Mouse (Mus musculus): Measurements from ENCODE around the gene Fam107b. TPM values are rescaled to one million over a fixed set of nuclear protein-coding genes. Genes with fewer than 3 reads are reported as not detected.
"Not testable (repeated sequence)": the region's sequence is repeated elsewhere in the genome, so short reads cannot be mapped to it uniquely, and the experiment has no call there.

Gene Fam107b
- polyA plus RNA-seq, 1 experiment from 2014 or later = 41.2 TPM

DNA sequence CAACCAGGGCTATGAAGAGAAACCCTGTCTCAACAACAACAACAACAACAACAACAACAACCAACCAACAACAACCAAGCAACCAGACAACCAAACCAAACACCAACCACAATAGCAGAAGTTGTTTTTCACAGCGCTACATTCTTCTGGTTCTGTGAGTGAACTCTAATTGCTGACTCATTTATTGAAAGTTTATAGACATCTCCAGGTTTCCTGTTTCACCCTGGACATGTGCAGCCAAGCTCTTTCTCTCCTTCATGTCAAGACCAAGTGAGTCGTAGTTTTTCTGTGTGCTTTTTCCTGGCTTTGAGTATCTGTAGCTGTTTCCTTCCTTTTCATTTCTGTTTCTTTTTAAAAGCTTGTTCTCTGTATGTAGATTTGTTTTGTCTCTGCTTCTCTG lies 133.5 kb downstream of the Fam107b start:
- H3K27me3 ChIP-seq (ENCODE audit: insufficient read depth, low read length) = no peaks in the 10 kb centered on the region
- no peak for DNase-seq
- no peaks in the 10 kb centered on the region for H3K36me3 ChIP-seq (ENCODE audit: insufficient read depth)
- H3K9me3 ChIP-seq (ENCODE audit: low read depth, low read length) = no peaks in the 10 kb centered on the region
- no peak overlapping the region for H3K4me3 ChIP-seq (ENCODE audit: low read depth, low read length)
- 72% methylated on average over 2 of the region's 2 CpGs for WGBS
- no peak overlapping the region for H3K9ac ChIP-seq
- H3K4me2 ChIP-seq = no peak overlapping the region
- ATAC-seq (ENCODE audit: insufficient read depth) = no peak
- no peak for TF ChIP-seq CTCF (IDR thresholded peaks at IDR 0.05; ENCODE audit: low read depth)
- H3K4me1 ChIP-seq (ENCODE audit: insufficient read depth) = no peaks in the 10 kb centered on the region
- H3K27ac ChIP-seq (ENCODE audit: low read depth) = no peak overlapping the region

DNA sequence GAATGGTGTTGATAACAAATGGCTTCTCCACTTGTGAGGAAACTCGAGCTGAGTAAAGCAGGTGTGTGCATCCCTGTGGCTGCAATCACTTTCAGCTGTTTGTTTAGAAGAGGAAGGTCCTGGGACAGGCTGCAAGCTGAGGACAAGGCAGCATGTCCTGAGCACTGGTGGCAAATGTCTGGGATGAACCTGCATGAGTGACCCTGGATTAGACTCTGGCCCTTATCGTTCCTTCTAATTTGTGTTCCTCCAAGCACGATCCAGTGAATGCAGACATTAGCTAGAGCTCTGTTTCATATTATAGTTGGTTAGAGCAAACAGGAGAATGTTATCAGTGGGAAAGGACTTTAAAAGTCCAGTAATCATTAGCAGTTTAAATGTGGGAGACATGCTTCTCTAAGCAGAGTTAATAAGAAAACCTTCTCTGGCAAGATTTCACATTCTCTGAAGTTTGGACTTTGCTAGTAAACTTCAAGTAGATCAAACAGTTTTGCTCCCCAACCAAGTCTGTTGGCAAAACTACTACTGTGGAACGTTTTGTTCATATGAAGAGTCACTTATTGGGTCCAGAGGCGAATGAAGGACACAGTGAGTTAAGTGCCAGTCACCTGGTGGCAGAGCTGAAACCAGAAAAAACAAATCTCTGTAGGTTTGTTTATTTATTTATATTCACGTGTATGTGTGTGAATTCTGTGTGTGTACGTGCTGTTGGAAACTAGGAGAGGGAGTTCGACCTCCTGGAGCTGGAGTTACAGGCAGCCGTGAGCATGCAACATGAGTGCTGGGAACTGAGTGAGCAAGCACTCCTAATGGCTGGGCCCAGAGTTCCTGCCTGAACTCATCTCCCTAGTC lies 134.2 kb downstream of the Fam107b start:
- Histone ChIP-seq H3K27ac (ENCODE audit: low read depth) (no peak overlapping the region), H3K4me3 (ENCODE audit: low read depth, low read length) (no peak overlapping the region), H3K4me2 (no peak overlapping the region), H3K27me3 (ENCODE audit: insufficient read depth, low read length) (no peaks in the 10 kb centered on the region), H3K9ac (no peak overlapping the region), H3K36me3 (ENCODE audit: insufficient read depth) (no peaks in the 10 kb centered on the region), H3K4me1 (ENCODE audit: insufficient read depth) (no peaks in the 10 kb centered on the region), H3K9me3 (ENCODE audit: low read depth, low read length) (no peaks in the 10 kb centered on the region)
- TF ChIP-seq CTCF (IDR thresholded peaks at IDR 0.05; ENCODE audit: low read depth) = no peak
- WGBS = 52% methylated on average over 9 of the region's 9 CpGs
- ATAC-seq (ENCODE audit: insufficient read depth) (no peak), DNase-seq (no peak)

DNA sequence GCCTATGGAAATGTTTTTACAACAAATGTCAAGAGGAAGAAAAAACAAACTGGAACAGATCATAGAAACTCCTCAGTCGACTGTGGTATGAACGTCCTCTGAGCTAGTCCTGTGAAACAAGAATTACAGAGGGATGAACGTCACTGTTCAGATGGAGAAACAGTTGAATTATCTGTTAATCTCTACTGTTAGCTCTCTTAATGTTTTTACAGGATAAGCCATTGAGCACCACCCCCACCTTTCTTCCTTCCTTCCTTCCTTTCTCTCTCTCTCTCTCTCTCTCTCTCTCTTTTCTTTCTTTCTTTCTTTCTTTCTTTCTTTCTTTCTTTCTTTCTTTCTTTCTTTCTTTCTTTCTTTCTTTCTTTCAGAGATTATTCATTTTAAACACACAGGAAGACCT lies 135.0 kb downstream of the Fam107b start:
- ATAC-seq (ENCODE audit: insufficient read depth); H3K27ac ChIP-seq (ENCODE audit: low read depth): not testable (repeated sequence)
- WGBS = 25% methylated on average over 3 of the region's 3 CpGs

DNA sequence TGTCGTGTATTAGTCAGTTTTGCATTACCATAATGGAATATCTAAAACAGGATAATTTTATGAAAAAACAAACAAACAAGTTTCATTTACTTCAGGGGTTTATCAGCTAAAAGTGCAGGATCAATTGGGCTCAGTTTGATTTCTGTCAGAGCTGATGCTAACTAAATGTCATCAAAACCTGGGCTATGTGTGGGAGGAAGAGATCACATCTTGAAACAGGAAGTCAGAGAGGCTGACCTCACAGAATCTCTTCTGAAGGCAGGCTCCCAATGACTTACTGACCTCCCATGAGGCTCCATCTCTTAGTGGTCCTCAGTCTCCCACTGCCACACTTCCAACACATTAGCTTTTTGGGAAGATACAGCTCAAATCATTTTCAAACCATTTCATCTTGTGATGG lies 136.9 kb downstream of the Fam107b start:
- no peak overlapping the region for H3K4me3 ChIP-seq (ENCODE audit: low read depth, low read length)
- no peak for TF ChIP-seq CTCF (IDR thresholded peaks at IDR 0.05; ENCODE audit: low read depth)
- no peak for DNase-seq
- H3K27ac ChIP-seq (ENCODE audit: low read depth) = no peak overlapping the region
- no peaks in the 10 kb centered on the region for H3K4me1 ChIP-seq (ENCODE audit: insufficient read depth)
- 75% methylated on average over 1 of the region's 1 CpGs for WGBS
- H3K9me3 ChIP-seq (ENCODE audit: low read depth, low read length) = no peaks in the 10 kb centered on the region
- no peaks in the 10 kb centered on the region for H3K27me3 ChIP-seq (ENCODE audit: insufficient read depth, low read length)
- no peak overlapping the region for H3K9ac ChIP-seq
- no peaks in the 10 kb centered on the region for H3K36me3 ChIP-seq (ENCODE audit: insufficient read depth)
- no peak overlapping the region for H3K4me2 ChIP-seq
- ATAC-seq (ENCODE audit: insufficient read depth) = no peak

More for the DNA sequence above, 135.0 kb downstream of the Fam107b start:
- not testable (repeated sequence) for H3K27me3 ChIP-seq (ENCODE audit: insufficient read depth, low read length); H3K4me2 ChIP-seq; H3K36me3 ChIP-seq (ENCODE audit: insufficient read depth); H3K4me3 ChIP-seq (ENCODE audit: low read depth, low read length); H3K9me3 ChIP-seq (ENCODE audit: low read depth, low read length); DNase-seq; H3K9ac ChIP-seq; H3K4me1 ChIP-seq (ENCODE audit: insufficient read depth)

DNA sequence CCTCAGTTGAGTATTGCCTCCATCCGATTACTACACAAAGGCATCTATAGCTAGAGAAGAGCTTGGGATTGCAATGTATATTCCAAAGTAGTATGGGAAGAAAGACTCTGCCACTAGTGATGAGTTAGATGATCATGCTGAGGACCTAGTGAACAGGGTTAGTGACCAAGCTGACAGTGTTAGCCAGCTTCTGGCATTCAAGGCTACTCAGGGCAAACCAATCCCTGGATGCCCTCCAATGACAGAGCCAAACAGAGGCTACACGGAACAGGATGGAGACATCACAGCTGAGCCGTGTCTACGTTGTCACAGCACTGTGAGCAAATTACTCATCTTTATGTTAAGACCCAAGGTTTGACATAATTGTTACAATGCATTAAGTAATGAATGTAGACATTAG lies 138.3 kb downstream of the Fam107b start:
- no peak overlapping the region for H3K4me2 ChIP-seq
- H3K27me3 ChIP-seq (ENCODE audit: insufficient read depth, low read length) = no peaks in the 10 kb centered on the region
- H3K4me1 ChIP-seq (ENCODE audit: insufficient read depth) = no peaks in the 10 kb centered on the region
- H3K4me3 ChIP-seq (ENCODE audit: low read depth, low read length) = no peak overlapping the region
- no peaks in the 10 kb centered on the region for H3K36me3 ChIP-seq (ENCODE audit: insufficient read depth)
- no peak for TF ChIP-seq CTCF (IDR thresholded peaks at IDR 0.05; ENCODE audit: low read depth)
- H3K9ac ChIP-seq = no peak overlapping the region
- H3K27ac ChIP-seq (ENCODE audit: low read depth) = no peak overlapping the region
- ATAC-seq (ENCODE audit: insufficient read depth) = no peak
- WGBS = 87% methylated on average over 4 of the region's 4 CpGs
- no peaks in the 10 kb centered on the region for H3K9me3 ChIP-seq (ENCODE audit: low read depth, low read length)
- DNase-seq = no peak

DNA sequence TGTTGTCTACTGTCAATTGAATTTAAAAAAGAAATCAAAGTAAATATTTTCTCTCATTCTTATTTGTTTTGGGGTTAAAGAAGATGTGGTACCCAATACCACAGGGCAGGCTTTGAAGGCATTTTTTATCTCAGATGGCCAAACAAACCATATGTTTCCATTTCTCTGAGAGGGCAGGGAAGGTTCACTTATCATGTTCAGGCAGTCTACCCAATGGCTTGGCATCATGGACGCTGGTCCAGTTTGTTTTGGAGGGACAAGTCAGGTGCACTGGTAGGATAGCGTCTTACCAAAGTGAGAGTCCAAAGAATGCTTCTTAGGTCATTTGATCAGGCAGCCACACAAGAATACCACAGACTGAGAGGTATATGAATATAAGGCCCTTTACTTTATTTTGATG lies 139.6 kb downstream of the Fam107b start:
- H3K4me2 ChIP-seq = no peak overlapping the region
- H3K27ac ChIP-seq (ENCODE audit: low read depth) = no peak overlapping the region
- H3K27me3 ChIP-seq (ENCODE audit: insufficient read depth, low read length) = no peaks in the 10 kb centered on the region
- peaks cover 3% of the 10 kb centered on the region; the same call in 1 of the 2 replicates for H3K4me1 ChIP-seq (ENCODE audit: insufficient read depth)
- no peak for TF ChIP-seq CTCF (IDR thresholded peaks at IDR 0.05; ENCODE audit: low read depth)
- WGBS = 85% methylated on average over 2 of the region's 2 CpGs
- no peak overlapping the region for H3K9ac ChIP-seq
- no peaks in the 10 kb centered on the region for H3K36me3 ChIP-seq (ENCODE audit: insufficient read depth)
- no peaks in the 10 kb centered on the region for H3K9me3 ChIP-seq (ENCODE audit: low read depth, low read length)
- no peak for DNase-seq
- H3K4me3 ChIP-seq (ENCODE audit: low read depth, low read length) = no peak overlapping the region
- no peak for ATAC-seq (ENCODE audit: insufficient read depth)

DNA sequence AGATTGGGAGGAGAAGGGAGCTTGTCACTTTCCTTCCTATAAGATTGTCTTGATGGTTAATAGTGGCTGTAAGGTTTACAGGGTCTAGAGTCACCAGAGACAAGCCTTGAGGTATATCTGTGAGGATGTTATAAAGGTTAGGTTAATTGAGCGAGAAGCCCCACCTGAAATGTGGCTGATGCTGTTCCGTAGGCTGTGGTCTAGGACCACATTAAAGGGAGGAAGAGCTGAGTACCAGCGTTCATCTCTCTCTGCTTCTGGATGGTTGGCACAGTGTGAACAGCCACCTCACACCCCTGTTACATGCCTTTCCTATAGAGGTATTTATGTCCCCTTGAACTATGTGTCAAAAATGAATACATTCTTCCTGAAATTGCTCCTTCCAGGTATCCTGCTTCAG lies 140.2 kb downstream of the Fam107b start:
- no peak overlapping the region for H3K27ac ChIP-seq (ENCODE audit: low read depth)
- H3K9ac ChIP-seq = no peak overlapping the region
- H3K36me3 ChIP-seq (ENCODE audit: insufficient read depth) = no peaks in the 10 kb centered on the region
- DNase-seq (no peak), ATAC-seq (ENCODE audit: insufficient read depth) (no peak)
- no peaks in the 10 kb centered on the region for H3K9me3 ChIP-seq (ENCODE audit: low read depth, low read length)
- H3K4me2 ChIP-seq = no peak overlapping the region
- no peaks in the 10 kb centered on the region for H3K27me3 ChIP-seq (ENCODE audit: insufficient read depth, low read length)
- H3K4me1 ChIP-seq (ENCODE audit: insufficient read depth) = peaks cover 3% of the 10 kb centered on the region; the same call in 1 of the 2 replicates
- WGBS = 81% methylated on average over 3 of the region's 3 CpGs
- no peak for TF ChIP-seq CTCF (IDR thresholded peaks at IDR 0.05; ENCODE audit: low read depth)
- no peak overlapping the region for H3K4me3 ChIP-seq (ENCODE audit: low read depth, low read length)

Data from lung, embryonic 14.5 days (tissue).